Mouse (Mus musculus) spleen, adult 2 months (tissue): ENCODE results near the gene Kpna7. TPM values are rescaled to one million over a fixed set of nuclear protein-coding genes. Genes with fewer than 3 reads are reported as not detected.
"Not testable (repeated sequence)": the region's sequence is repeated elsewhere in the genome, so short reads cannot be mapped to it uniquely, and the experiment has no call there.

Source experiments
- DNase-seq, 2 experiments: peaks; one replicate each; pipeline versions ENCODE4 v3.0.0 to v3.0.0-alpha.2; 2012 to 2021; ENCODE audit warnings: low spot score in 2 of 2, low read depth in 1 of 2
- H3K27ac ChIP-seq: fragments of 200-500 bp; 2 replicates; pipeline ENCODE4 v1.5.1; 2012; ENCODE audit warnings: low read length, inconsistent platforms; ENCODE audit not compliant: insufficient read depth
- H3K27me3 ChIP-seq: fragments of 200-500 bp; 2 replicates; pipeline ENCODE4 v1.6.1; 2012; ENCODE audit warnings: mild to moderate bottlenecking, moderate library complexity, low read length, inconsistent platforms; ENCODE audit not compliant: control insufficient read depth, insufficient read depth
- H3K36me3 ChIP-seq: fragments of 200-500 bp; 2 replicates; pipeline ENCODE4 v1.6.1; 2012; ENCODE audit warnings: mild to moderate bottlenecking, low read length, inconsistent platforms; ENCODE audit not compliant: control insufficient read depth, insufficient read depth
- H3K4me1 ChIP-seq: fragments of 200-500 bp; 2 replicates; pipeline ENCODE4 v1.6.1; 2011; ENCODE audit warnings: inconsistent platforms; ENCODE audit not compliant: control insufficient read depth, insufficient read depth, insufficient read length
- H3K4me3 ChIP-seq: fragments of 200-500 bp; 2 replicates; pipeline ENCODE4 v1.5.1; 2011; ENCODE audit warnings: mild to moderate bottlenecking, inconsistent platforms; ENCODE audit not compliant: insufficient read depth, insufficient read length; ENCODE audit errors: extremely low read depth
- CTCF ChIP-seq: fragments of 200-500 bp; IDR thresholded peaks from 2 replicates; pipeline ENCODE4 v1.5.1; 2011; ENCODE audit warnings: mild to moderate bottlenecking, inconsistent platforms; ENCODE audit not compliant: insufficient read depth, insufficient read length, insufficient replicate concordance; ENCODE audit errors: extremely low read depth
- POLR2A ChIP-seq: fragments of 200-500 bp; IDR thresholded peaks from 2 replicates; pipeline ENCODE4 v1.6.1; 2011; ENCODE audit warnings: low read depth, low read length, inconsistent platforms
- WGBS: fragments of 180-500 bp; shearing (Covaris S2); methylation state at CpG from one replicate; pipeline ENCODE4 v1.1.7; 2018; 5-methylcytosine and 5-hydroxymethylcytosine counted together
- polyA plus RNA-seq: library from polyadenylated mRNA; depleted of rRNA; stranded (reverse); fragments of >200 nt; gene quantifications from 2 replicates; pipeline ENCODE4 v1.2.3, GENCODE M21; 2012

Gene Kpna7
- polyA plus RNA-seq, 1 experiment, result not detected

- Histone ChIP-seq H3K4me3 (no peak overlapping the region), H3K4me1 (peaks cover 4% of the 10 kb centered on the region; the same call in 1 of the 2 replicates), H3K27ac (no peak overlapping the region), H3K36me3 (peaks cover 19% of the 10 kb centered on the region), H3K27me3 (no peaks in the 10 kb centered on the region)
- DNase-seq, result no peak
- 80% methylated on average over 3 of the region's 3 CpGs for whole genome bisulfite sequencing
- TF ChIP-seq POLR2A (no peak), CTCF (no peak)
These were observed 6.0 kb upstream of the Kpna7 start for GRCm38 (mm10) chr5:145089878-145090277.

GRCm38 (mm10) chr5:145088186-145088585 is 4.4 kb upstream of the Kpna7 start:
- TF ChIP-seq CTCF (no peak), POLR2A (no peak)
- 97% methylated on average over 2 of the region's 2 CpGs for WGBS
- no peak for DNase-seq
- H3K4me1 ChIP-seq, result peaks cover 9% of the 10 kb centered on the region; the same call in 1 of the 2 replicates
- H3K4me3 ChIP-seq, result no peak overlapping the region
- H3K27me3 ChIP-seq, result no peaks in the 10 kb centered on the region
- no peak overlapping the region for H3K27ac ChIP-seq
- peaks cover 11% of the 10 kb centered on the region for H3K36me3 ChIP-seq

GRCm38 (mm10) chr5:145084822-145085221 is 992 bp upstream of the Kpna7 start:
- Histone ChIP-seq H3K4me3 (no peak overlapping the region), H3K36me3 (no peaks in the 10 kb centered on the region), H3K4me1 (peaks cover 9% of the 10 kb centered on the region; the same call in 1 of the 2 replicates), H3K27me3 (no peaks in the 10 kb centered on the region; the same call in 1 of the 2 replicates), H3K27ac (no peak overlapping the region)
- no peak for DNase-seq
- TF ChIP-seq POLR2A (no peak), CTCF (no peak)
- 58% methylated on average over 2 of the region's 2 CpGs for WGBS

- WGBS, result 49% methylated on average over 6 of the region's 6 CpGs
These were observed 629 bp downstream of the Kpna7 start for GRCm38 (mm10) chr5:145083201-145083600.

GRCm38 (mm10) chr5:145081866-145082613 is 1.8 kb downstream of the Kpna7 start:
- peaks cover 9% of the 10 kb centered on the region; the same call in 1 of the 2 replicates for H3K4me1 ChIP-seq
- TF ChIP-seq CTCF (no peak), POLR2A (no peak)

More at GRCm38 (mm10) chr5:145083201-145083600, 629 bp downstream of the Kpna7 start:
- H3K27ac ChIP-seq, H3K4me3 ChIP-seq, H3K4me1 ChIP-seq, H3K27me3 ChIP-seq, H3K36me3 ChIP-seq, DNase-seq: not testable (repeated sequence)

GRCm38 (mm10) chr5:145075081-145075480 is 8.7 kb downstream of the Kpna7 start:
- no peak overlapping the region for H3K27ac ChIP-seq
- TF ChIP-seq CTCF, result no peak
- TF ChIP-seq POLR2A, result no peak
- 30% methylated on average over 3 of the region's 3 CpGs for WGBS
- H3K4me3 ChIP-seq, result no peak overlapping the region
- H3K4me1 ChIP-seq, result no peaks in the 10 kb centered on the region
- no peaks in the 10 kb centered on the region for H3K27me3 ChIP-seq
- no peaks in the 10 kb centered on the region for H3K36me3 ChIP-seq
- DNase-seq, result no peak

More at GRCm38 (mm10) chr5:145081866-145082613, 1.8 kb downstream of the Kpna7 start:
- DNase-seq, result no peak
- Histone ChIP-seq H3K27me3 (no peaks in the 10 kb centered on the region; the same call in 1 of the 2 replicates), H3K4me3 (no peak overlapping the region), H3K36me3 (no peaks in the 10 kb centered on the region), H3K27ac (no peak overlapping the region)
- WGBS, result 87% methylated on average over 10 of the region's 10 CpGs

GRCm38 (mm10) chr5:145071342-145071741 is 12.5 kb downstream of the Kpna7 start:
- Histone ChIP-seq H3K27me3 (no peaks in the 10 kb centered on the region), H3K4me3 (no peak overlapping the region), H3K36me3 (no peaks in the 10 kb centered on the region), H3K27ac (no peak overlapping the region), H3K4me1 (no peaks in the 10 kb centered on the region)
- WGBS, result 66% methylated on average over 6 of the region's 6 CpGs
- no peak for TF ChIP-seq POLR2A
- no peak for TF ChIP-seq CTCF
- DNase-seq, result no peak
